8 mouse cellular contexts compared by ENCODE assay signal in the genomic region with DNA sequence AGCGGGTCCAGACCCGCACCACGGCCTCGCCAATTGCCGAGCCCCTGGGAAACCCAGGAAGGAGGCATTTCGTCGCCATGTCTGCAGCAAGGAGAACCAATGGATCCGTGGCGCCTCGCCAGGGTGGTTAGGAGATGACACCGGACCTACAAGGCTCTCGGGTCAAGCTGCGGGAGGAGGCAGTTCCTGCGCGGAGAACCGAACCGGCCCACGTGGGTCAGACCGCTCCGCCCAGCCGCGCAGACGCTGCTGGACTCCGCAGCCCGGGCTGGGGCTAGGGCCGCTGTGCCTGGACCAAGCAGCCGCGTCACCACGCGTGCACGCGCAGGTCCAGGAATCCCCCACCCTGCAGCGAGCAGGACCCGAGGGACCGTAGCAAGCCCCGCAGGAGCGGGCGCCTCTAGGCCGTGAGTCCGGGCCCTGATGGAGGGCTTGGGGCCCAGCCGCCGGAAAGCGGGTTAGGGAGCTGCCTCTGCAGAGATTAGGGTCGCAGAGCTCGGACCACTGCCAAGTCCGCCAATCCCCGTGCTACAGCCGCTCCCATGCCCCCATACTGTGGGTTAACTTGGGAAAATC. TPM values are rescaled to one million over a fixed set of nuclear protein-coding genes. Genes with fewer than 3 reads are reported as not detected.
A peak's percentile ranks its signal among the peaks of the same experiment; 100 is the strongest.
DNase-seq lines count a peak whose midpoint lies in the region; ATAC-seq and TF ChIP-seq lines count a peak whose summit lies in the region.

A gene (plus strand): TSS at position 213 of the 576 bp plus-strand sequence.

- no peaks in the 10 kb centered on the region for H3K79me2 ChIP-seq in myocyte (ENCODE audit: control insufficient read depth, insufficient read depth)

- H3ac ChIP-seq in myocyte (ENCODE audit: control insufficient read depth, insufficient read length) = no peak within 1 kb of the TSS

- H3K4me1 ChIP-seq in forebrain, embryonic 11.5 days (replicated peaks; ENCODE audit: control insufficient read depth, insufficient read depth, low read length) = 0 out of 2 replicates have a peak, but pooled peaks cover 1% of the 10 kb centered on the region
- no peaks in the 10 kb centered on the region for H3K4me1 ChIP-seq in heart, embryonic 14.5 days (ENCODE audit: control insufficient read depth in 2 of 2, insufficient read depth in 2 of 2, low read length in 2 of 2)
- no peaks in the 10 kb centered on the region; the same call in 1 of the 2 replicates for H3K4me1 ChIP-seq in liver, embryonic 11.5 days (replicated peaks; ENCODE audit: control insufficient read depth, insufficient read depth, low read length)
- H3K4me1 ChIP-seq in stomach, embryonic 14.5 days (ENCODE audit: control insufficient read depth, insufficient read depth, low read length) = no peaks in the 10 kb centered on the region

- H3K36me3 ChIP-seq in forebrain, embryonic 11.5 days (ENCODE audit: control insufficient read depth, insufficient read depth, low read length) = no peaks in the 10 kb centered on the region
- no peaks in the 10 kb centered on the region; the same call in 1 of the 2 replicates for H3K36me3 ChIP-seq in heart, embryonic 14.5 days (ENCODE audit: control insufficient read depth, insufficient read depth, low read length)
- H3K36me3 ChIP-seq in liver, embryonic 11.5 days (ENCODE audit: control insufficient read depth, insufficient read depth, low read length) = no peaks in the 10 kb centered on the region
- H3K36me3 ChIP-seq in myocyte (ENCODE audit: control insufficient read depth, insufficient read depth) = no peaks in the 10 kb centered on the region
- H3K36me3 ChIP-seq in stomach, embryonic 14.5 days (ENCODE audit: control insufficient read depth, insufficient read depth, low read length) = no peaks in the 10 kb centered on the region; the same call in 1 of the 2 replicates

- peaks cover 17% of the 10 kb centered on the region; the same call in 1 of the 2 replicates for H3K27me3 ChIP-seq in forebrain, embryonic 11.5 days (ENCODE audit: control insufficient read depth, insufficient read depth, low read length)
- no peaks in the 10 kb centered on the region for H3K27me3 ChIP-seq in heart, embryonic 14.5 days (ENCODE audit: control insufficient read depth, insufficient read depth, low read length)
- H3K27me3 ChIP-seq in liver, embryonic 11.5 days (replicated peaks; ENCODE audit: control insufficient read depth, insufficient read depth, low read length) = no peaks in the 10 kb centered on the region; the same call in 1 of the 2 replicates
- H3K27me3 ChIP-seq in myocyte (ENCODE audit: control insufficient read depth, insufficient read depth, insufficient read length) = no peaks in the 10 kb centered on the region
- H3K27me3 ChIP-seq in stomach, embryonic 14.5 days (ENCODE audit: control insufficient read depth, insufficient read depth, low read length) = no peaks in the 10 kb centered on the region

- TF ChIP-seq POLR2A in myocyte (IDR thresholded peaks at IDR 0.05; ENCODE audit: insufficient read length, low read depth) = peak; percentile 50

- peak within 1 kb of the TSS; percentile 96 for H3K4me2 ChIP-seq in forebrain, embryonic 11.5 days (ENCODE audit: low read depth, low read length, severe bottlenecking)
- peak within 1 kb of the TSS; percentile 89 for H3K4me2 ChIP-seq in heart, embryonic 14.5 days (ENCODE audit: low read length)
- H3K4me2 ChIP-seq in liver, embryonic 11.5 days = peak within 1 kb of the TSS; percentile 88
- peak within 1 kb of the TSS; percentile 64 for H3K4me2 ChIP-seq in myocyte (ENCODE audit: low read depth)
- peak within 1 kb of the TSS; percentile 70 for H3K4me2 ChIP-seq in stomach, embryonic 14.5 days (replicated peaks; ENCODE audit: low read depth, low read length)

- no peak within 1 kb of the TSS for H3K27ac ChIP-seq in forebrain, embryonic 11.5 days (ENCODE audit: low read depth, low read length)
- H3K27ac ChIP-seq in heart, embryonic 14.5 days (replicated peaks in 1 of 2; ENCODE audit: control insufficient read depth in 1 of 2, insufficient read depth in 1 of 2, low read depth in 2 of 2, low read length in 2 of 2) = peak within 1 kb of the TSS in 1 of 2 experiments; percentile 29; a peak in 1 of 4 replicates
- 0 out of 2 replicates have a peak within 1 kb of the TSS, but pooled peaks have one; percentile 2 for H3K27ac ChIP-seq in liver, embryonic 11.5 days (ENCODE audit: low read depth, low read length)
- peak within 1 kb of the TSS; percentile 48; the same call in 1 of the 2 replicates for H3K27ac ChIP-seq in stomach, embryonic 14.5 days (ENCODE audit: low read length)

- H3K9me3 ChIP-seq in forebrain, embryonic 11.5 days (ENCODE audit: control insufficient read depth, low read length) = no peaks in the 10 kb centered on the region
- no peaks in the 10 kb centered on the region for H3K9me3 ChIP-seq in heart, embryonic 14.5 days (ENCODE audit: control insufficient read depth, low read length)
- no peaks in the 10 kb centered on the region for H3K9me3 ChIP-seq in liver, embryonic 11.5 days (ENCODE audit: control insufficient read depth, low read length)
- no peaks in the 10 kb centered on the region for H3K9me3 ChIP-seq in stomach, embryonic 14.5 days (ENCODE audit: control insufficient read depth, low read depth, low read length)

- peak; percentile 80 for ATAC-seq in forebrain, embryonic 11.5 days (replicated peaks; ENCODE audit: low FRiP score)
- peak; percentile 81 for ATAC-seq in heart, embryonic 14.5 days (ENCODE audit: insufficient number of reproducible peaks, insufficient read depth, low FRiP score, low read depth)
- peak; percentile 72 for ATAC-seq in liver, embryonic 11.5 days (replicated peaks; ENCODE audit: low FRiP score)
- ATAC-seq in stomach, embryonic 14.5 days (ENCODE audit: insufficient number of reproducible peaks, insufficient read depth, low FRiP score, low read depth) = peak; percentile 88

- under 1% methylated on average over 48 of the region's 48 CpGs for WGBS in forebrain, embryonic 11.5 days
- under 1% methylated on average over 48 of the region's 48 CpGs for WGBS in heart, embryonic 14.5 days
- WGBS in liver, embryonic 11.5 days = 1% methylated on average over 48 of the region's 48 CpGs
- WGBS in stomach, embryonic 14.5 days = under 1% methylated on average over 48 of the region's 48 CpGs

- peak within 1 kb of the TSS; percentile 78 for H3K9ac ChIP-seq in forebrain, embryonic 11.5 days (ENCODE audit: low read length)
- peak within 1 kb of the TSS; percentile 81 for H3K9ac ChIP-seq in heart, embryonic 14.5 days (ENCODE audit: low read length)
- peak within 1 kb of the TSS; percentile 60 for H3K9ac ChIP-seq in liver, embryonic 11.5 days (ENCODE audit: low read depth, low read length)
- peak within 1 kb of the TSS; percentile 61 for H3K9ac ChIP-seq in stomach, embryonic 14.5 days (replicated peaks; ENCODE audit: low read depth, low read length)

- peak; percentile 35 to 40 for DNase-seq in B cell, adult 2 months
- DNase-seq in brain, adult 2 months (ENCODE audit: low read depth, low spot score) = peak; percentile 95
- peak; percentile 75 for DNase-seq in forebrain, embryonic 11.5 days (ENCODE audit: low spot score)
- peak; percentile 86 for DNase-seq in kidney, postnatal 10 days
- DNase-seq in liver, embryonic 11.5 days (ENCODE audit: low spot score) = peak; percentile 66

- peak within 1 kb of the TSS; percentile 48 for H3K4me3 ChIP-seq in forebrain, embryonic 11.5 days (ENCODE audit: low read depth, low read length)
- peak within 1 kb of the TSS; percentile 67 to 89 for H3K4me3 ChIP-seq in heart, embryonic 14.5 days (ENCODE audit: control insufficient read depth in 1 of 2, insufficient read depth in 1 of 2, low read depth in 1 of 2, low read length in 2 of 2)
- H3K4me3 ChIP-seq in liver, embryonic 11.5 days (ENCODE audit: low read depth, low read length) = peak within 1 kb of the TSS; percentile 61
- H3K4me3 ChIP-seq in myocyte = peak within 1 kb of the TSS; percentile 3
- H3K4me3 ChIP-seq in stomach, embryonic 14.5 days (ENCODE audit: low read depth, low read length) = peak within 1 kb of the TSS; percentile 58

TF ChIP-seq in myocyte, 11 proteins besides CTCF, POLR2A, EP300 and RAD21:
- TF ChIP-seq MYOD1 (IDR thresholded peaks at IDR 0.05; ENCODE audit: control insufficient read depth in 1 of 3, insufficient read length in 2 of 3, low read depth in 2 of 3) = no peak
- no peak for TF ChIP-seq MYOG (IDR thresholded peaks at IDR 0.05; ENCODE audit: control insufficient read depth in 1 of 3, insufficient read depth in 1 of 3, insufficient read length in 2 of 3, low read depth in 2 of 3)
- TF ChIP-seq SRF (IDR thresholded peaks at IDR 0.05; ENCODE audit: control insufficient read depth, insufficient read length, low read depth) = no peak
- no peak for TF ChIP-seq TCF12 (IDR thresholded peaks at IDR 0.05; ENCODE audit: insufficient read depth, poor library complexity, severe bottlenecking)
- no peak for TF ChIP-seq REST (IDR thresholded peaks at IDR 0.05; ENCODE audit: insufficient read depth, insufficient read length)
- TF ChIP-seq USF1 (IDR thresholded peaks at IDR 0.05; ENCODE audit: low read depth) = no peak
- TF ChIP-seq MAX (IDR thresholded peaks at IDR 0.05; ENCODE audit: low read depth) = no peak
- TF ChIP-seq CEBPB (IDR thresholded peaks at IDR 0.05; ENCODE audit: insufficient read depth, poor library complexity, severe bottlenecking) = no peak
- TF ChIP-seq TCF3 (IDR thresholded peaks at IDR 0.05; ENCODE audit: insufficient read length, low read depth) = no peak
- no peak for TF ChIP-seq POLR2AphosphoS2 (IDR thresholded peaks at IDR 0.05; ENCODE audit: insufficient read length, low read depth)
- no peak for TF ChIP-seq E2F4 (IDR thresholded peaks at IDR 0.05; ENCODE audit: insufficient read depth)
TF ChIP-seq in myocyte: peak in this region for 0.

RNA-seq across cellular contexts. Expression of the gene that starts here (rescaled TPM):
- polyA plus RNA-seq in forebrain, embryonic 11.5 days (2014; fragmentation: Nextera tagmentation; extraction: Ambion mirVana) = 1.7 TPM in 2 replicates
- 1.9 and 2.7 TPM in 2 replicates for polyA plus RNA-seq in heart, embryonic 14.5 days (2014; fragmentation: Nextera tagmentation; extraction: Ambion mirVana)
- polyA plus RNA-seq in liver, embryonic 11.5 days (2014; fragmentation: Nextera tagmentation; extraction: Ambion mirVana) = 0.40 and 0.71 TPM in 2 replicates
- 1.8 TPM for polyA plus RNA-seq in myocyte (2012; fragmentation: generic; extraction: Trizol)
- polyA plus RNA-seq in stomach, embryonic 14.5 days (2014; fragmentation: Nextera tagmentation; extraction: Ambion mirVana) = 3.5 and 4.3 TPM in 2 replicates

Comparison
In these comparisons a context has a peak if more than half of its experiments do, and no peak if none do; other contexts are left out.
1. Peak in DNase-seq, ATAC-seq, H3K4me3 ChIP-seq, H3K27ac ChIP-seq, H3K9ac ChIP-seq and H3K4me2 ChIP-seq in liver, embryonic 11.5 days; RNA of the gene not detected or under 1 TPM.
2. DNase-seq: peak in every context shown above with its lines; median percentile 95 in brain, adult 2 months; 86 in kidney, postnatal 10 days; 75 in forebrain, embryonic 11.5 days; 66 in liver, embryonic 11.5 days; 38 in B cell, adult 2 months.
3. H3K4me3 ChIP-seq: peak in every context shown above with its lines; median percentile 78 in heart, embryonic 14.5 days; 61 in liver, embryonic 11.5 days; 58 in stomach, embryonic 14.5 days; 48 in forebrain, embryonic 11.5 days; 3 in myocyte.